9 mouse cellular contexts compared by ENCODE assay signal in genomic region chr2:32606161-32607142, GRCm38 (mm10). TPM values are rescaled to one million over a fixed set of nuclear protein-coding genes. Genes with fewer than 3 reads are reported as not detected.
DNase-seq lines count a peak whose midpoint lies in the region; ATAC-seq and TF ChIP-seq lines count a peak whose summit lies in the region.
"Had no signal": no experiment of that assay in that cellular context is flagged by ENCODE, and none has a peak within 500 bp of the region (broad histone marks: within the 10 kb centered on the region; RNA-seq: fewer than 3 reads in every experiment).

No protein-coding gene starts in this region.

- no peaks in the 10 kb centered on the region for H3K27me3 ChIP-seq in embryonic facial prominence, embryonic 12.5 days
- H3K27me3 ChIP-seq in liver, embryonic 12.5 days (replicated peaks) = no peaks in the 10 kb centered on the region
- no peaks in the 10 kb centered on the region for H3K27me3 ChIP-seq in stomach, postnatal 0 days (ENCODE audit: control insufficient read depth, insufficient read depth, low read length)

- peak overlapping the region; percentile 77 for H3K4me3 ChIP-seq in embryonic facial prominence, embryonic 12.5 days
- H3K4me3 ChIP-seq in liver, embryonic 12.5 days = peak overlapping the region; percentile 73
- H3K4me3 ChIP-seq in stomach, postnatal 0 days (ENCODE audit: low read depth, low read length) = peak overlapping the region; percentile 70

- H3K27ac ChIP-seq in embryonic facial prominence, embryonic 12.5 days = peak overlapping the region; percentile 30
- H3K27ac ChIP-seq in liver, embryonic 12.5 days = peak overlapping the region; percentile 83
- 0 out of 2 replicates have a peak overlapping the region, but pooled peaks have one; percentile 40 for H3K27ac ChIP-seq in stomach, postnatal 0 days (replicated peaks)

- 11% methylated on average over 52 of the region's 55 CpGs for WGBS in embryonic facial prominence, embryonic 12.5 days
- 10% methylated on average over 52 of the region's 55 CpGs for WGBS in liver, embryonic 12.5 days (ENCODE audit: insufficient replicate concordance)
- 16% methylated on average over 37 of the region's 55 CpGs for WGBS in stomach, postnatal 0 days

- peak overlapping the region; percentile 69 for H3K9ac ChIP-seq in embryonic facial prominence, embryonic 12.5 days
- H3K9ac ChIP-seq in liver, embryonic 12.5 days = peak overlapping the region; percentile 77
- peak overlapping the region; percentile 71 for H3K9ac ChIP-seq in stomach, postnatal 0 days (ENCODE audit: low read length)

- peak; percentile 81 for DNase-seq in CD4-positive helper T cell, adult 2 months (ENCODE audit: low read depth, low spot score)
- DNase-seq in adrenal gland, postnatal 36 days = peak; percentile 91 to 97
- DNase-seq in heart, adult 9 months (ENCODE audit: low spot score in 2 of 2) = peak; percentile 85 to 89
- peak; percentile 70 for DNase-seq in kidney, adult 9 months
- peak; percentile 58 to 71 for DNase-seq in natural killer cell, adult 2 months (ENCODE audit: low spot score in 2 of 2)
- peak; percentile 80 for DNase-seq in stomach, postnatal 0 days (ENCODE audit: low spot score)

- peaks cover 42% of the 10 kb centered on the region for H3K4me1 ChIP-seq in embryonic facial prominence, embryonic 12.5 days
- peaks cover 82% of the 10 kb centered on the region for H3K4me1 ChIP-seq in liver, embryonic 12.5 days
- peaks cover 6% of the 10 kb centered on the region for H3K4me1 ChIP-seq in stomach, postnatal 0 days (replicated peaks; ENCODE audit: control insufficient read depth, insufficient read depth)

- H3K4me2 ChIP-seq in embryonic facial prominence, embryonic 12.5 days (replicated peaks) = peak overlapping the region; percentile 80
- H3K4me2 ChIP-seq in liver, embryonic 12.5 days = peak overlapping the region; percentile 98
- peak overlapping the region; percentile 82 for H3K4me2 ChIP-seq in stomach, postnatal 0 days (replicated peaks; ENCODE audit: low read depth)

- peak; percentile 79 for TF ChIP-seq CTCF in stomach, postnatal 0 days (IDR thresholded peaks at IDR 0.05; ENCODE audit: low read depth)

- TF ChIP-seq EP300 in stomach, postnatal 0 days (optimal IDR thresholded peaks at IDR 0.05) = no peak

- H3K36me3 ChIP-seq in embryonic facial prominence, embryonic 12.5 days = no peaks in the 10 kb centered on the region
- no peaks in the 10 kb centered on the region for H3K36me3 ChIP-seq in liver, embryonic 12.5 days
- H3K36me3 ChIP-seq in stomach, postnatal 0 days (ENCODE audit: control insufficient read depth, insufficient read depth, low read length) = no peaks in the 10 kb centered on the region

- ATAC-seq in embryonic facial prominence, embryonic 12.5 days (ENCODE audit: insufficient number of reproducible peaks, insufficient read depth, low FRiP score, low TSS enrichment) = peak; percentile 65; the same call in 1 of the 2 replicates
- peak; percentile 76 for ATAC-seq in liver, embryonic 12.5 days
- ATAC-seq in stomach, postnatal 0 days (ENCODE audit: low FRiP score, low TSS enrichment) = peak; percentile 76

- H3K9me3 ChIP-seq in embryonic facial prominence, embryonic 12.5 days = no peaks in the 10 kb centered on the region
- H3K9me3 ChIP-seq in liver, embryonic 12.5 days (replicated peaks) = no peaks in the 10 kb centered on the region
- no peaks in the 10 kb centered on the region for H3K9me3 ChIP-seq in stomach, postnatal 0 days (ENCODE audit: control insufficient read depth, low read length)

RNA-seq across cellular contexts. Expression of gene St6galnac6, which starts 6.9 kb away (rescaled TPM):
- total RNA-seq in adrenal gland, postnatal 36 days (2021) = 10 to 100 TPM; 38.3 to 58.1 TPM
- polyA plus RNA-seq in embryonic facial prominence, embryonic 12.5 days (2016; fragmentation: Nextera tagmentation; extraction: Ambion mirVana) = 26.4 and 28.1 TPM in 2 replicates
- polyA plus RNA-seq in liver, embryonic 12.5 days (2016; fragmentation: Nextera tagmentation; extraction: Ambion mirVana) = 14.5 and 15.4 TPM in 2 replicates
- polyA plus RNA-seq in stomach, postnatal 0 days (2015; fragmentation: Nextera tagmentation; extraction: Ambion mirVana) = 9.1 and 11.3 TPM in 2 replicates

RNA-seq across cellular contexts. Expression of gene Ak1, which starts 15.1 kb away (rescaled TPM):
- total RNA-seq in adrenal gland, postnatal 36 days (2021) = 10 to 100 TPM; 49.4 to 50.0 TPM
- 19.4 and 24.1 TPM in 2 replicates for polyA plus RNA-seq in embryonic facial prominence, embryonic 12.5 days (2016; fragmentation: Nextera tagmentation; extraction: Ambion mirVana)
- 2.6 TPM in 2 replicates for polyA plus RNA-seq in liver, embryonic 12.5 days (2016; fragmentation: Nextera tagmentation; extraction: Ambion mirVana)
- 21.8 and 26.1 TPM in 2 replicates for polyA plus RNA-seq in stomach, postnatal 0 days (2015; fragmentation: Nextera tagmentation; extraction: Ambion mirVana)

RNA-seq across cellular contexts. Expression of gene St6galnac4, which starts 19.6 kb away (rescaled TPM):
- 10 to 100 TPM in 1 of 2 experiments, 1 to 10 TPM in 1; 7.9 to 11.0 TPM for total RNA-seq in adrenal gland, postnatal 36 days (2021)
- polyA plus RNA-seq in embryonic facial prominence, embryonic 12.5 days (2016; fragmentation: Nextera tagmentation; extraction: Ambion mirVana) = 32.7 and 36.5 TPM in 2 replicates
- 17.5 and 18.9 TPM in 2 replicates for polyA plus RNA-seq in liver, embryonic 12.5 days (2016; fragmentation: Nextera tagmentation; extraction: Ambion mirVana)
- 7.4 and 7.7 TPM in 2 replicates for polyA plus RNA-seq in stomach, postnatal 0 days (2015; fragmentation: Nextera tagmentation; extraction: Ambion mirVana)

RNA-seq across cellular contexts. Expression of gene 9430097D07Rik, which starts 31.0 kb away (rescaled TPM):
- not detected for total RNA-seq in adrenal gland, postnatal 36 days (2021)
- polyA plus RNA-seq in embryonic facial prominence, embryonic 12.5 days (2016; fragmentation: Nextera tagmentation; extraction: Ambion mirVana) = 0.29 TPM in 1 of 2 replicates, not detected in the other
- polyA plus RNA-seq in liver, embryonic 12.5 days (2016; fragmentation: Nextera tagmentation; extraction: Ambion mirVana) = not detected in 2 replicates
- not detected in 2 replicates for polyA plus RNA-seq in stomach, postnatal 0 days (2015; fragmentation: Nextera tagmentation; extraction: Ambion mirVana)
- polyA plus RNA-seq: gonadal fat pad, adult 2 months had no signal

RNA-seq across cellular contexts. Expression of gene Pip5kl1, which starts 31.9 kb away (rescaled TPM):
- total RNA-seq in adrenal gland, postnatal 36 days (2021) = not detected
- 2.9 and 3.4 TPM in 2 replicates for polyA plus RNA-seq in embryonic facial prominence, embryonic 12.5 days (2016; fragmentation: Nextera tagmentation; extraction: Ambion mirVana)
- 0.13 TPM in 1 of 2 replicates, not detected in the other for polyA plus RNA-seq in liver, embryonic 12.5 days (2016; fragmentation: Nextera tagmentation; extraction: Ambion mirVana)
- polyA plus RNA-seq in stomach, postnatal 0 days (2015; fragmentation: Nextera tagmentation; extraction: Ambion mirVana) = 0.08 and 0.18 TPM in 2 replicates

Comparison
In these comparisons a context has a peak if more than half of its experiments do, and no peak if none do; other contexts are left out.
1. Peak in every context shown above with its lines: DNase-seq, ATAC-seq, H3K4me3 ChIP-seq and H3K27ac ChIP-seq.
2. H3K27ac ChIP-seq: peak in every context shown above with its lines; median percentile 83 in liver, embryonic 12.5 days; 40 in stomach, postnatal 0 days; 30 in embryonic facial prominence, embryonic 12.5 days.